Mouse (Mus musculus): ENCODE data around the gene Pecr.

DNA sequence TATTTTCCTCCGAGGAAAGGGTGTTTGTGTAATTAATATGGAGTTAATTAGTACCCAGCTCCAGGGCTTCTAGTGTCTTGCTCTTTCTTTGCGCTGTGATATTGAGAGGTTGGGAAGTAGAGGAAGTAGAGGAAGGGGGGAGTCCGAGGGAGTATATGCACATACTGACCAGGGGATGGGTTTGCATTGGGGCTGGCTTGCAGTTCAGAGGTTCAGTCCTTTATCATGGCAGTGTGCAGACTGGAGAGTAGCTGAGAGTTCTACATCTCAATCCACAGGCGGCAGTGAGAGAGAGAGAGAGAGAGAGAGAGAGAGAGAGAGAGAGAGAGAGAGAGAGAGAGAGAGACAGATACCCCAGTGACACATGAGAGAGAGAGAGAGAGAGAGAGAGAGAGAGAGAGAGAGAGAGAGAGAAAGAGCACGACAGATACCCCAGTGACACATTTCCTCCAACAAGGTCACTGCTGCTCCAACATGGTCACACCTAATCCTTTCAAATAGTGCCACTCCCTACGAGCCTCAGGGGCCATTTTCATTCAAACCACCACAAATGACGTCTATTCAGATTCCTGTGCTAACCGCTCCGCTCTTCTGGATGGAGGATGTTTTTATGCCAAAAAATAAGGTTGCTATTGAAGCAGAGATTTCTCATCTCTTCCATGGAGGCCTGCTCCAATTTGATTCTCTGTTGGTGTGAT is 28.7 kb upstream of the Pecr start:
- TF ChIP-seq EP300 (IDR thresholded peaks at IDR 0.05; ENCODE audit: low read depth) (no peak), CTCF (IDR thresholded peaks at IDR 0.05; ENCODE audit: low read depth) (no peak)

Measured in liver, postnatal 0 days (tissue).